Mouse (Mus musculus): ENCODE measurements at regions not wholly inside any gene's neighbourhood (a gene's known extent, or its start where the extent isn't known, plus 50 kb on each side); places are given as distances from the start of the nearest gene placed in this dataset.
A peak's percentile ranks its signal among the peaks of the same experiment; 100 is the strongest.

GRCm38 (mm10) chr16:78156876-78157232 lies 144.4 kb upstream of the Cxadr start:
- DNase-seq (ENCODE audit: low spot score in 2 of 2) = no peak

GRCm38 (mm10) chr16:78156138-78156875 lies 145.0 kb upstream of the Cxadr start:
- DNase-seq (ENCODE audit: low spot score in 2 of 2) = peak; percentile 23 to 63

- DNase-seq (ENCODE audit: low spot score in 2 of 2) = no peak
Observed at GRCm38 (mm10) chr16:78153899-78154605, 147.2 kb upstream of the Cxadr start.

GRCm38 (mm10) chr16:78144146-78144545 lies 157.1 kb upstream of the Cxadr start:
- DNase-seq (ENCODE audit: low spot score in 2 of 2) = peak; percentile 22 to 25

GRCm38 (mm10) chr16:78135501-78135900 lies 165.8 kb upstream of the Cxadr start:
- DNase-seq (ENCODE audit: low spot score in 2 of 2) = no peak

GRCm38 (mm10) chr16:78134531-78134930 lies 166.8 kb upstream of the Cxadr start:
- DNase-seq (ENCODE audit: low spot score in 2 of 2) = no peak

- DNase-seq (ENCODE audit: low spot score in 2 of 2) = no peak
Observed at GRCm38 (mm10) chr16:78121668-78122067, 179.6 kb upstream of the Cxadr start.

GRCm38 (mm10) chr16:78120346-78120899 lies 180.9 kb upstream of the Cxadr start:
- DNase-seq (ENCODE audit: low spot score in 2 of 2) = no peak

- peak; percentile 16 to 20 for DNase-seq (ENCODE audit: low spot score in 2 of 2)
Observed at GRCm38 (mm10) chr16:78104246-78104645, 197.0 kb upstream of the Cxadr start.

- no peak for DNase-seq (ENCODE audit: low spot score in 2 of 2)
Observed at GRCm38 (mm10) chr16:78101415-78102326, 199.6 kb upstream of the Cxadr start.

- no peak for DNase-seq (ENCODE audit: low spot score in 2 of 2)
Observed at GRCm38 (mm10) chr16:78099842-78100241, 201.4 kb upstream of the Cxadr start.

GRCm38 (mm10) chr16:78099114-78099513 lies 202.2 kb upstream of the Cxadr start:
- no peak for DNase-seq (ENCODE audit: low spot score in 2 of 2)

GRCm38 (mm10) chr16:78098555-78098954 lies 202.7 kb upstream of the Cxadr start:
- DNase-seq (ENCODE audit: low spot score in 2 of 2) = no peak

GRCm38 (mm10) chr16:78096571-78096970 lies 204.7 kb upstream of the Cxadr start:
- no peak for DNase-seq (ENCODE audit: low spot score in 2 of 2)

GRCm38 (mm10) chr16:78090155-78090554 lies 211.1 kb upstream of the Cxadr start:
- DNase-seq (ENCODE audit: low spot score in 2 of 2) = no peak

GRCm38 (mm10) chr16:78067532-78068118 lies 233.7 kb upstream of the Cxadr start:
- no peak for DNase-seq (ENCODE audit: low spot score in 2 of 2)

GRCm38 (mm10) chr16:78060516-78060915 lies 240.8 kb upstream of the Cxadr start:
- no peak for DNase-seq (ENCODE audit: low spot score in 2 of 2)

- DNase-seq (ENCODE audit: low spot score in 2 of 2) = no peak
Observed at GRCm38 (mm10) chr16:78057549-78057948, 243.7 kb upstream of the Cxadr start.

- no peak for DNase-seq (ENCODE audit: low spot score in 2 of 2)
Observed at GRCm38 (mm10) chr16:78052133-78052532, 249.2 kb upstream of the Cxadr start.

- no peak for DNase-seq (ENCODE audit: low spot score in 2 of 2)
Observed at GRCm38 (mm10) chr16:78040149-78040920, 261.0 kb upstream of the Cxadr start.

Measured in left cerebral cortex, adult 9 months (tissue).